Mouse (Mus musculus) stomach, postnatal 0 days (tissue): ENCODE measurements around the gene Per1. TPM values are rescaled to one million over a fixed set of nuclear protein-coding genes. Genes with fewer than 3 reads are reported as not detected.

Experiments
- ATAC-seq: fragments of 200-750 bp; cut with Nextera tagmentation; 2 replicates; pipeline ENCODE4 v1.8.0; 2017; ENCODE audit not compliant: low FRiP score, low TSS enrichment
- DNase-seq: peaks from one replicate; pipeline ENCODE4 v3.0.0-alpha.2; 2016; ENCODE audit warnings: low spot score
- H3K27ac ChIP-seq: fragments of 300-500 bp; sonication (generic); replicated peaks from 2 replicates; pipeline ENCODE4 v1.5.1; 2014; ENCODE audit warnings: mild to moderate bottlenecking, control low read depth
- H3K27me3 ChIP-seq: fragments of 300-500 bp; sonication (generic); 2 replicates; pipeline ENCODE4 v1.6.1; 2014; ENCODE audit warnings: low read length; ENCODE audit not compliant: control insufficient read depth, insufficient read depth
- H3K36me3 ChIP-seq: fragments of 300-500 bp; sonication (generic); 2 replicates; pipeline ENCODE4 v1.6.1; 2014; ENCODE audit warnings: low read length, mixed read lengths; ENCODE audit not compliant: control insufficient read depth, insufficient read depth
- H3K4me1 ChIP-seq: fragments of 300-500 bp; sonication (generic); replicated peaks from 2 replicates; pipeline ENCODE4 v1.6.1; 2014; ENCODE audit warnings: antibody characterized with exemption; ENCODE audit not compliant: control insufficient read depth, insufficient read depth
- H3K4me2 ChIP-seq: fragments of 300-500 bp; sonication (generic); replicated peaks from 2 replicates; pipeline ENCODE4 v1.6.1; 2014; ENCODE audit warnings: low read depth, mild to moderate bottlenecking, control low read depth, moderate library complexity
- H3K4me3 ChIP-seq: fragments of 300-500 bp; sonication (generic); 2 replicates; pipeline ENCODE4 v1.5.1; 2014; ENCODE audit warnings: low read depth, low read length, control low read depth
- H3K9ac ChIP-seq: fragments of 300-500 bp; sonication (generic); 2 replicates; pipeline ENCODE4 v1.6.1; 2014; ENCODE audit warnings: mild to moderate bottlenecking, low read length, control low read depth, mixed read lengths
- H3K9me3 ChIP-seq: fragments of 300-500 bp; sonication (generic); 2 replicates; pipeline ENCODE4 v1.6.1; 2016; ENCODE audit warnings: low read length; ENCODE audit not compliant: control insufficient read depth
- CTCF ChIP-seq: IDR thresholded peaks from 2 replicates; pipeline ENCODE4 v1.5.1; 2016; ENCODE audit warnings: antibody characterized with exemption, low read depth, mild to moderate bottlenecking, moderate library complexity
- EP300 ChIP-seq: optimal IDR thresholded peaks from 2 replicates; pipeline ENCODE3; 2016; ENCODE audit warnings: antibody characterized with exemption
- WGBS: fragments of 180-500 bp; shearing (Covaris S2); extraction: QIAGEN DNeasy Blood & Tissue Kit; methylation state at CpG from one replicate; pipeline ENCODE4 v1.1.7; 2014; 5-methylcytosine and 5-hydroxymethylcytosine counted together
- polyA plus RNA-seq: library from polyadenylated mRNA; unstranded; fragments of >200 nt; fragmentation: Nextera tagmentation; extraction: Ambion mirVana; gene quantifications from 2 replicates; pipeline ENCODE4 v1.2.1, GENCODE M21; 2015

Gene Per1
- polyA plus RNA-seq, 1 experiment from 2014 or later: 13.1 TPM

- no peaks in the 10 kb centered on the region for H3K9me3 ChIP-seq
- H3K4me3 ChIP-seq: no peak overlapping the region
- H3K4me1 ChIP-seq: no peaks in the 10 kb centered on the region
- no peaks in the 10 kb centered on the region for H3K27me3 ChIP-seq
- no peak for ATAC-seq
- no peak overlapping the region for H3K4me2 ChIP-seq
- TF ChIP-seq EP300 (no peak), CTCF (no peak)
- WGBS: 48% methylated on average over 1 of the region's 1 CpGs
- DNase-seq: no peak
- H3K27ac ChIP-seq: no peak overlapping the region
- no peaks in the 10 kb centered on the region for H3K36me3 ChIP-seq
- no peak overlapping the region for H3K9ac ChIP-seq
Measured at GRCm38 (mm10) chr11:69155351-69155750, 60.3 kb downstream of the Per1 start.

- ATAC-seq (peak; percentile 61; the same call in 1 of the 2 replicates), DNase-seq (no peak)
- H3K4me2 ChIP-seq: peak within 1 kb of the TSS; percentile 32; the same call in 1 of the 2 replicates
- H3K27me3 ChIP-seq: no peaks in the 10 kb centered on the region
- H3K9me3 ChIP-seq: no peaks in the 10 kb centered on the region
- H3K9ac ChIP-seq: no peak within 1 kb of the TSS
- no peaks in the 10 kb centered on the region for H3K36me3 ChIP-seq
- no peak for TF ChIP-seq EP300
- no peak for TF ChIP-seq CTCF
- peak within 1 kb of the TSS; percentile 18 for H3K4me3 ChIP-seq
- WGBS: 3% methylated on average over 18 of the region's 18 CpGs
- H3K4me1 ChIP-seq: no peaks in the 10 kb centered on the region
- H3K27ac ChIP-seq: no peak within 1 kb of the TSS
Measured at GRCm38 (mm10) chr11:69156800-69157199, 61.8 kb downstream of the Per1 start, which contains the start of gene Alox12b. Alox12b (plus strand) TSS chr11:69156989.

Other genes starting within 250 kb of the Per1 start
- gene Ndel1, start 223.4 kb upstream of the Per1 start, polyA plus RNA-seq: 86.4 and 92.6 TPM in 2 replicates
- 5.4 and 5.8 TPM in 2 replicates for gene Rnf222, start 206.7 kb upstream of the Per1 start, polyA plus RNA-seq
- 856 and 899 TPM in 2 replicates for gene Rpl26, start 193.6 kb upstream of the Per1 start, polyA plus RNA-seq
- 0.22 TPM in 1 of 2 replicates, not detected in the other for gene Odf4, start 168.1 kb upstream of the Per1 start, polyA plus RNA-seq
- gene Arhgef15, start 137.7 kb upstream of the Per1 start, polyA plus RNA-seq: 2.8 and 3.0 TPM in 2 replicates
- gene Slc25a35, start 127.1 kb upstream of the Per1 start, polyA plus RNA-seq: 4.9 and 5.8 TPM in 2 replicates
- 34.8 and 35.1 TPM in 2 replicates for gene Rangrf, start 120.0 kb upstream of the Per1 start, polyA plus RNA-seq
- gene Pfas, start 86.8 kb upstream of the Per1 start, polyA plus RNA-seq: 7.4 and 8.0 TPM in 2 replicates
- 11.1 and 11.5 TPM in 2 replicates for gene Ctc1, start 79.3 kb upstream of the Per1 start, polyA plus RNA-seq
- 24.7 and 34.0 TPM in 2 replicates for gene Aurkb, start 49.6 kb upstream of the Per1 start, polyA plus RNA-seq
- 14.6 and 16.7 TPM in 2 replicates for gene Borcs6, start 35.5 kb upstream of the Per1 start, polyA plus RNA-seq
- 28.4 and 30.8 TPM in 2 replicates for gene Tmem107, start 24.4 kb upstream of the Per1 start, polyA plus RNA-seq
- 43.0 and 53.7 TPM in 2 replicates for gene Vamp2, start 6.7 kb upstream of the Per1 start, polyA plus RNA-seq
- 0.29 and 0.41 TPM in 2 replicates for gene Hes7, start 25.2 kb downstream of the Per1 start, polyA plus RNA-seq
- 0.24 and 0.41 TPM in 2 replicates for gene 9130213A22Rik, start 27.4 kb downstream of the Per1 start, polyA plus RNA-seq
- gene Aloxe3, start 30.7 kb downstream of the Per1 start, polyA plus RNA-seq: 20.2 and 22.5 TPM in 2 replicates
- 80.5 and 91.8 TPM in 2 replicates for gene Alox12b, start 61.8 kb downstream of the Per1 start, polyA plus RNA-seq
- gene Alox8, start 102.6 kb downstream of the Per1 start, polyA plus RNA-seq: 1.2 and 1.3 TPM in 2 replicates
- 0.04 and 0.05 TPM in 2 replicates for gene Gucy2e, start 141.8 kb downstream of the Per1 start, polyA plus RNA-seq
- gene Cntrob, start 228.6 kb downstream of the Per1 start, polyA plus RNA-seq: 4.9 and 5.5 TPM in 2 replicates
- 119 and 123 TPM in 2 replicates for gene Trappc1, start 228.8 kb downstream of the Per1 start, polyA plus RNA-seq
- gene Kcnab3, start 231.0 kb downstream of the Per1 start, polyA plus RNA-seq: 0.87 and 1.1 TPM in 2 replicates
- gene Rnf227, start 245.2 kb downstream of the Per1 start, polyA plus RNA-seq: 46.2 and 49.4 TPM in 2 replicates